Mouse (Mus musculus): Measurements from ENCODE around the gene Pla2g2f. TPM values are rescaled to one million over a fixed set of nuclear protein-coding genes. Genes with fewer than 3 reads are reported as not detected.

The Pla2g2f gene
- total RNA-seq (2021), result under 1 TPM; 0.28 to 0.37 TPM
- long read RNA-seq, experiment 1, result 0 reads
- long read RNA-seq, experiment 2, partial matches to known transcripts, result 1 of 1 reads
- long read RNA-seq, experiment 2, other reads (novel, unspliced or antisense), result 0 of 1 reads

DNA sequence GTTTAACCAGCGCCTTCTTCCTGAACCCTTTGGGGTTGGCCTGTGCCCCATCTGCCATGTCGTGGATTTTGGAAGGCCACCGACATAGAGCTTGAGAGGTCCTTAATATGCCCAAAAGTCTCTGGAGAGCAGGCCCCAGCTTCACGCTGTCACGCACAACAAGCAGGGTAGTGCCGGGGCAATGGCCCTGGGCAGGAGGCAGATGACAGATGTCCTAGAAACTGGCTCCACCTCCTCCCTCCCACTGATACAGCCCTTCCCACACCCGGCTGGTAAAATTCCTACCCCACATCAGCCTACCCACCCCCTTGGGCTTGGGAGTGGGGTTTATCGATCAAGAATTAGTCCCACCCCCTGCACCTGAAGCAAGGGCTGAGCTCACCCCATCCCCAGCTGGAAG is at the start of gene Pla2g2f:
TSS of gene Pla2g2f (minus strand) at position 211 of the 400 bp plus-strand sequence.
- no peak for DNase-seq

DNA sequence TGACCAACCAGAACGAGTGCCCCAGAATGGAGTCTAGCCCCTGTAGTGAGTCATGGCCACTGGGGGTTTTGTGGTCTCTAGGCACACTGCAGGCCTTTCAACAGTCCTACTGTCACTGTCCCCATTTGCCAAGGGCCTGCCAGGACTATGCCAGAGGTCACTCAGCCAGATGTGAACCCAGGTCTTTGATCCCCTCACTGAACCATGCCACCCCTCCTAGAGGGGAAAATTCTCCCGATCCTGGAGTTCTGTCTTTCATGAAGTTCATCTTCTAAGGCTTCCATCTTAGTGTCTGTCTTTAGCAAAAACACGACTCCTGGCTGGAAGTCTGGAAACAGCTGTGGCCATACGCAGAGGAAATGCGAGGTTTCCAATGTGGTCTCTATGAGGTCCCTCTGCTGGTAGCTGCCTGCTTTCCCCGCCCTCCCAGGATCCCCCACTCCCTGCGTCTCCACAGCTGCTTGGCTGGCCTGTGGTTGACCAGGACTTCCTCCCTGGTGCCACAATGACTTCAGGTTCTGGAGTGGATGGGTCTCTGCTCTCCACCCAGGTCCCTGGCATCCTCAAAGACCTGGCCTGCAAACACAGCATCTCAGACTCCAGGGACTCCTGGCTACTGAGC is 49.6 kb upstream of the Pla2g2f start:
- peak; percentile 21 to 37 for DNase-seq

DNA sequence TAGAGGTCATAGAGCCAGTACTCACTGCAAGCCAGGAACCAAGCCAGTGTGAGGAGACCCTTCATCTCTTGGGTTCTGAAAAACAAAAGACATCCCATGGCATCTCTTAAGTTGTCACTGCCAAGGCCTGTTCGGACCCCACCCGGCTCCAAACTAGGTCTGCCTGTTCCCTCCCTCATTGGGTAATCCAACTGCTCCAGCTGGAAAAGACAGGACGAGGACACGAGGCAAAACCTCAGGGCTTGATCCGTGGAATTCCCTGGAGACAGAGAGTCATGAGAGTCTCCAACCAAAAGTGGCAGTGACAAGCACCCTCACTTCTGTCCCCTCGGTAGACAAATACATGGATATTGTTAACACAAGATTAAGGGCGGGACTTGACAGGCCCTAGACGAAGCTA is 48.7 kb upstream of the Pla2g2f start:
- peak in 1 of 2 experiments; percentile 16 for DNase-seq

DNA sequence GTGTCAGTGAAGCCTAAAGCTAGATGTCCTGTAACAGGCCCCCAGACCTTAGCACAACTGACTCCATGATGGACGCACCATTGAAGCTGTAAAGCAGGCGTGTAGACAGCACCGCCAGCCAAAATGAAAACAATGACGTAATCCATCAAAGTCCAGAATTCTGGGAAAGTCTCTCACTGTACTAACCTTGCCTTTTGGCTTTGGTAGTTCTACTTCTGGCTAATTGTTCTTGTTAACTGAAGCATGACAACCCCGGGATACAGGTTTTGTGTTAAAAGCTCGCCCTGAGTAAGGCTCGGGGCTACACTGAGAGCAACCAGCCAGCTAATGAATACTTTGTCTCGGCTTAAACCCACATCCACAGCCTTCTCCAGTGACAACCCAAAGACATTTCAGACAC is 47.8 kb upstream of the Pla2g2f start:
- no peak for DNase-seq

DNA sequence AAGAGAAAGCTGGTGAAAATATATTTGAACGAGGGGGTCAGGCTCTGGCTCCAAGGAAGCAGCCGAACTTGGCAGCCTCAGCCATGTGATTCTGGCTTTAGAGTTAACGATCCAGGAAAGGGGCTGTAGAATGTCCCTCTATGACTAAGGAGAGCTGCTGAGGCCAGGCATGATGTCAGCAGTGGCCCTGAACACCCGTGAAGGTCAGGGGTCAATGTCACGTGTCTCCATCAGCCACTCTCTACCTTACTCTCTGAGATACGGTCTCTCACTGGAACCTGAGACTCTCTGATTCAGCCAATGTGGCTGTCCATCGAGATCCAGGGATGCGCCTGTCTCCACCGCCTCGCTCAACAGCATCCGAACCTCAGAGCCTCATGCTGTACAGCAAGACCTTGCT is 45.5 kb upstream of the Pla2g2f start:
- no peak for DNase-seq

DNA sequence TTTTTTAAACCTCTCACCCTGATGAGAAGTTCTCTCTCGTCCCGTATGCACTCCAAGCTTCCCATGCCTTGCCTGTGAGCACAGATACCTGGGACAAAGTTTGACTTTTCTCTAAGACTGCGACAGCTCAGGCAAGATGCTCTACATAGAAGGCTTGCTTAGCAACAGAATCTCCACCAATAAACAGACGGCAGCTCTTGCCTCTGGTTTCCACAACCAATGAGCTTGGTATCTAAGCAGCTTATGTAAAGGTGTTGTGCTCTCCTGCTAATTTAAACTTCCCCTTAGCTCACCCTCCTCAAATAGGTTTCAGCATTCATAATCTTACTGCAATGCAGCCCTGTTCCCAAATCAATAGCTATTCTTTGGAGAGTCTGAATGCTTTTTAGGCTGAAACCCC is 44.2 kb upstream of the Pla2g2f start:
- DNase-seq, result no peak

DNA sequence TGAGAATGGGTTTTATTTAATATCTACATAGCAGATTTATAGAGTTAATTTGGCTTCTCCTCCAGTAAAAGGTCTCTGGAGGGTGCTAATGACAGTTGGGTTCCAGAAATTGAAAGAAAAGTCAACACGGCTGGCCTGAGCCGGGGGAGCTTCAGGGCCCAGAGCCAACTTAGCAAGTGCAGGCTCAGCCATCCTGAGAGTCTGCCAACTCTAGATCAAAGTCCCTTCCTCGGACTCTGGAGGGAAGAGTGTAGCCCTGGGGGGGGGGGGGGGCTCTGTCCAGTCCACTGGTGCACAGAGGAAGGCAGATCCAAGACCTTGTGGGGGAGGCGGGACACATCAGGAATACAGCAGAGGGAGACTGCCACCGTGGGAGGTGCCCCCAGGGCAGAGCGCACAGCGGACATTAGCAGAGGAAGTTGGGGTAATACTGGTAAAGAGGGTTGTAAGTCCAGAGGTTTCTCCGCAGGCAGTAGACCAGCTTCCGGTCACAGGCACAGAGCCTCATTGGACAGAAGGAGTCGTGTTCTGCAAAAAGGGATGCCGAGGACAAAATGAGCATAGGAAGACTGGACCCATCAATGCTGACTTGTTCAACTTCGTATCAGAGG is 42.8 kb upstream of the Pla2g2f start:
- DNase-seq, result peak in 1 of 2 experiments; percentile 11

DNA sequence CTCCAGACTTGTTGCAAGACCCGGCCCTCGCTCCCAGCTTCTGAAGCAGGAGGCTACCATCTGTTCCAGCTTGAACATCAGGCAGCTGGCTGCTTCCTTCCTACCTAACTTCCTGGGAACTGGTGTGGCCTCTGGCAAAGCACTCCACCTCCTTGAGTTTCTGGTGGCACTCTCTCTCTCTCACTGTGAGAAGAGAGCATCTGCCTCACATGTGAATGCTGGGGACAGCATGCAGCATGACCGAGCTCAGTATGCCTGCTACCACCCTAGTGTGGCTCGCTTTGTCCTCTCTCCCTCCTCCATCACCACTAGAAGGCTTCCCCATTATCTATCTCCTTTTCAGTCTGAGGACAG is 39.8 kb upstream of the Pla2g2f start:
- DNase-seq, result no peak

DNA sequence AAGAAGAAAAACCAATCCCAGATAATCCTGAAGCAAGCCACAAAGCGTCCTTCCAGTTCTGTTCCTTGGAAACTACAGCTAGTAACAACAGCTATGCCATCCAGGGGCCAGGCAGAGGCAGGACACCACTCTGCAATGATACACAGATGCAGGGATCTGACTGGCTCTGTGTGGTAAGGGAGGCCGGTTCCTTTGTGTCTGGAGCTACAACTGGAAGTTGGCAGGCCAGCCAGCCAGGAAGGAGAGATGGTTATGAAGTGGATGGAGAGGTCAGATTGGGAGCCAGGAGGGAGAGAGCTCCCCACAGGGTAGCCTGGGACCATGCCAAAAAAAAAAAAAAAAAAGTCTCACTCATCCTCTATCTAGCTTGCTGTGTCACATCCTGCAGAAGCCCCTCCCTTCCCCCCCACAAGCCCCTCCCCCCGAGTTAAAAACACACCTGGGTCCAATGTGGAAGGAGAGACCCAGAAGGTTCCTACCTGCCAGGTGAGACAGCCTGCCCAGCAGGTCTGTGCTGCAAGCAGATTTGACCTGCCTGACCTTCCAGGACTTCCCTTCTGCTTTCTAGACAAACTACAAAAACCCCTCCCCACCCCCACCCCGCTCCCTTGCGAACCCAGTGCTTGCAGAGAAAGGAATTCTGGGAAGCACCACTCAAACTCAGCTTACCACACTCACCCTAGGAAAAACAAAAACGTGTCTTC is 39.2 kb upstream of the Pla2g2f start:
- no peak for DNase-seq

DNA sequence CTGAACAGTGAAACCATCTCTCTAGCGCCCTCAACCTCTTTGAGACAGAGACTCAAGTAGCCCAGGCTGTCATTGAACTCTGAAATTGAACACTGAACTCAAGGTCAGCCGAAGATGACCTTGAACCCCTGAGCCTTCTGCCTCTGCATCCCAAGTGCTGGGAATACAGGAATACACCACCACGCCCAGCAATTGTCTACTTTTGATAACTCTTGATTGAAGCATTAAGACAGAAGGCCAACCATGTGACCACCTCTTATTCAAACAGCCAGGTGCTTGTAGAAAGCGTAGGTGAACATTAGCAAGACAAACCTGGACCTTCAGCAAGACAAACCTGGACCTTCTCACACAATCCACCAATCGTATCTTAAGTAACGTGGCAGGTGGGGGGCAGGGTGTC is 36.9 kb upstream of the Pla2g2f start:
- no peak for DNase-seq

DNA sequence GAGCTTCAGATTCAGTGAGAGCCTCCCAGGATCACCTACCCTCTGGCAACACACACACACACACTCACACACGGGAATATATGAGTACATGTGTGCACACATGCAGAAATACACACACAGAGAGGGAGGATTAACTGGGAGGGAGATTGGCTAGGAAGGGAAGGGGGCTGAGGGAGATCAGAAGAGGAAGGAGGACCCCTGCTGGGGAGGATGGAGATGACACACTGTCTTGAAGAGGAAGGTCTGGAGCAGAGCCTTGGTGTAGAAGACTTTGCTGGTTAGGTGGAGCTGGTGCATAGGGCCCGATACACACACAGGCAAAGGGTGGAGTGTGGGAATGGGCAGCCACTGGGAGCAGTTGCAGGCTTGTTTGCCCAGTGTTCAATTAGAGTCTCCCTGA is 35.9 kb upstream of the Pla2g2f start:
- DNase-seq, result peak; percentile 27 to 39

DNA sequence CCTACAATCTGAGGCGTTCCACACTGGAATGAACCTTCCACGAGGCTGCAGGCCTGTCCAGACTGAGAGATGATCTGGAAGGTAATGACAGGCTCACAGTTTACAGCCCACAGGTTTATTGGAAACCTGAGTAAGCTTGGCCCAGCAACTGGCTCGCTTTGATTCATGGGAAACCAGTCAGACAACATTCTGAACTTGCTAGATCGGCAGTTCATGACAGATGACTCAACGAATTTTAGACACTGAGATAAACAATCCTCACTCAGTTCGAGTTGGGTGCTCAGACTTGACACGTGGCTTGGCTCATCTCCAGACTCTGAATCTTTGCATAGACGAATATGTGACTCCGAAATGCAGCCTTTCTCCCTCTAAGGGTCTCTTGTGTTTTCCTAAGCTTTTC is 35.2 kb upstream of the Pla2g2f start:
- DNase-seq, result no peak

DNA sequence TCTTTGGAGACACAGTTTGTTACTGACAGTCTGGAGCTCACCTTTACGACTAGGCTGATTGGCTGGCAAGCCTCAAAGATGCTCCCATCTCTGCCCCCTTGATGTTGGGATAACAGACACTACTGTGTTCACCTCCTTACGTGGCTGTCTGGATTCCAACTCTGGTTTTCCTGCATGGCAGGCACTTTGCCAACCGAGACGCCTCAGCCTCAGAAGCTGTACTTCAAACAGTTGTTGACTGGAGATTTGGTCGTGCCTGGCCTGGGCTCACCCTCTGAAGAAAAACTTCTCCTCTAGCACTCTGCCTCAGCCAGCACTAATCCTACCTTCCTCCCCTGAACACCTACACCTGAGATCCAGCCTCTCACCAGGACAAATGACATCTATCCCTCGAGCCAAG is 34.0 kb upstream of the Pla2g2f start:
- no peak for DNase-seq

DNA sequence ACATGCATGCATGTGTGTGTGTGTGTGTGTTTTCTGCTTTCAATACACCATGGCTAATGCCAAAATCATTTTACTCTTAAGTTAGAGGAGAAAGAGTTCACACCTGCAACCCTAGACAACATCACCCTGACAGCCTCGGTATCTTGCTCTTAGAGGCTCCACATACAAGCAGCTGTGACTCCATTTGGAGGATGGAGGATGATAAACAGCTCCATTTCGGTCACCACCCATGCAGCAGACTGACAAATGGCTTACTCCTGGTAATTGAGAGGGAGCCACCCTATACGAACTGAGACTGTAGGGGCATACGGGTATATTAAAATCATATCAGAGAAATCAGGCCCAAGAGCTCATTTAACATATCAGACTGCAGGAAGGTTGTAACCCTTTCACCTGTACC is 31.0 kb upstream of the Pla2g2f start:
- no peak for DNase-seq

DNA sequence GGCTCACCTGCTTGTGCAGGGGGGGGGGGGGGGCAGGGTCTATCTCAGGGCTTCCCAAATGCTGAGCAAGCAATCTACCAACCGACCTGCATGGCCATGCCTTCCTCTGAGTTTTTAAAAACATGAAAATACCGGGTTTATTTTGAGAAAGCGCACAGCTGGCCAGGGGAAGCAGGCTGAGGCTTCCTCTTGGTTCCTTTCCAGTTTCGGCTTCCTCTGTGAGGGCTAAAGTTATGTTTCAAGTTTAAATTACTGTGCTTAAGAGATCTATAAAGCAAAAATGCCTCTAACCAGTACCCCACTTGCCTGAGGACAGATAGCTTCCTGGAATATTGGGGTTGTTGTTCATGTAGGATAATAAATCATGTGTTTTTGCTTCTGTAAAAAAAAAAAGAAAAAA is 28.7 kb upstream of the Pla2g2f start:
- DNase-seq, result peak; percentile 23 to 48

DNA sequence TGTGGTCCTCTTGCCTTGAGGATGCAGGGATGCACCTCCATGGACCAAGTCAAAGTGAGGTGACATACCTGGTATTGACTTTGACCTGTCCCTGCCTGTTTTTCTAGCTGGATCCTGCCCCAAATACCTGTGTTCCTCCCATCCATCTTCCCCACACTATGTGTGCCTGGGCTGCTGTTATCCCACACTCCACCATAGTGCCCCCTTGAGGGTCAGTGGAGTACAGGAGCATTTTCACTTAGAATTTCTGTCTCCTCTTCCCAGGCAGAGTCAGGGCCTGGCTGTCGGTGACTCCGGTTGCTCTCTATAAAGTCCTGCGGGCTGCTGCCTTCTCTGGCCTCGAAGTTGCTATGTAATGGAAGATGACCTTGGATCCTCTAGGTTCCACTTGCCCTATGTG is 28.3 kb upstream of the Pla2g2f start:
- no peak for DNase-seq

DNA sequence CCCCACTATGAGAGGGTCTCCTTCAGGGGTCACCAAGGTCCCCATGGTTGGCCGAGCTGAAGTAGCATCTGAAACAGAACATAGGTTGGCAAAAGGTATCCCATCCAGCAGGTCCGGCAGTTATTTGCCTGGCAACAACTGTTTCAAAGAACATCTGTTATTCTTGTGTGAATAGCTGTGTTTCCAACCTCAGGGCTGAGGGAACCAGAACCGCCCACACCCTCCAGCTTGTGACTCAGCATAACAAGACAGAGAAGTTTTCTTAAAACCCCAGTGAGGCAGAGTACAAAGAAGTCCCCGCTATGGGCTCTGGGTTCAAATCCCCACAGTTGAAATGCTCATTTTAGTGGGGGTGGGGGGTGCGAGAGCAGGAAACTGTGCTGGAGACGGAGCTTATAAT is 24.7 kb upstream of the Pla2g2f start:
- DNase-seq, result peak in 1 of 2 experiments; percentile 23

DNA sequence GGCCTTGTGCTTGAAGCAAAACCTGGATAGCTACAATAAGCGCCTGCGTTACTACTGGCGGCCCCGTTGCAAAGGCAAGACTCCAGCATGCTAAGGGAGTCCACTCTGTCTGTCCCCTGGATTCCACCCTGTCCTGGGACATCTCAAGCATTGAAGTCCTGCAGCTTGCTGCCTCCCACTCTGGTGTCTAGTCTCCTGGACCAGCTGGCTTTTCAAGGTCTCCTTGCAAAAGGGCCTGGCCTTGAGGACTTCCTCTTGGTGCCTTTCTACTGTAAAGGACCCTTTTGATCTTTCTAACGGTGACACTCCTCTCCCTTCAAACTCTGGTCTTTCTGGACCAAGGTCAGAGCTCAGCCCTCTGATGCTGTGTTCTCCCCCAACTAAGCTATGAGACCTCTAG is 22.9 kb upstream of the Pla2g2f start:
- DNase-seq, result no peak

DNA sequence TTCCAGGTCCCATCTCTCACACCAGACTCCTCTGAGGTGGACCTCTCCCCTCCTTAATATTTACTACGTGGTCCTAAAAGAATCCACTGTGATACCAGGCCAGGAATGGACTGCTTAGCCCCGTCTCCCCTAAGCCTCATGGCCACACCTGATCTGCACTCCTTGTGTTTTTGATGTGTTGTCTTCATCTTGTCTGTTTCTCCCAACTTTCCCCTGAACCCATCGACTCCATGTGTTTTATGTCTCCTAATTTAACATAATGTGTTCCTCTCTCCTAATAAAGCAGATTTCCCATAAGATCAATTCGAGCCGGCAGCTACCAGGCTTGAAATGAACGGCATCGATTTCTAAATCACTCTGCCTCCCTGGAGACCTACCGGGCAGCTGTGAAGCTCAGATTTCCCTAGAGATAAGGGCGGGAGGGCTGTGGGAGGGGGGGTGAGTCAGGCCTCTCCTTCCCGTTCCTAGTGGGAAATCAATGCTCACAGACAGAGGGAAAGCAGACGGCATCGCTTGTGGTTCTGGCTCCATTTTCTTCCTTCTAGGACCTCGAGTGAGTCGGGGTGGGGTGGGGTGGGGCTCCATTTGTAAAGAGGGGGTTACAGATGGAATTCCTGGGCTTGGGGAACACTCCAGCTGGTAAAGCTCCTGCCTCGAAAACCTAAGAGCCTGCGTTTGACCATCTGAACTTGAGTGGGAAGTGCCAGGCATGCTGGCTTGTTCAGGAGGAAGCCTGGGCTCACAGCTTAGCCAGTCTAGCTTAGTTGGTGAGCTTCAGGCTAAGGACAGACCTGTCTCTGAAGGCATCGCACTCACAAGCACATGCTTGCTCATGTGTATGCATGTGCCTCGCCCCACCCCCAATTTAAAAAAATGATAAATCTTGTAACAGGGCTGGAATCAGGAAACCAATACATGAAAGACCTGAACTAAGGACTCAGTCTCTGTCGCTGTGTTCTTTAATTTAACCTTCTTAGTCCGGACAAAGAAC is 20.3 kb upstream of the Pla2g2f start:
- no peak for DNase-seq

DNA sequence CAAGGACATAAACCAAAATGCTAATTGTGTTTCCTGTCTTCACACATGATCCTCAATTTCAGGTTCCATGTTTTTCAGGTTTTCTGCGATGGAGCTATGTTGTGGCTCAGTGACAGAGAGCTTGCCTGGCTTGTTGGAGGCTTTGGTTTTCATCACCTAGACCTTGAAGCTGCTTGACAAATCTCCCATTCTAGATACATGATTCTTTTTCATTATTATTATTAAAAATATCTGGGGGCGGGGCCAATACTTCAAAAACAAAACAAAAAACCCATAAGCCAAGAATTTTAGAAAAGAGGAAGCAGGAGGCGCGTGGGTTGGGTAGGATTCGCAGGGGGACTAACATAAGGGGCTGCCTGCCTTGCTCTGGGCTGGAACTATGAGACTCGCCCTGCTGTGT is 18.0 kb upstream of the Pla2g2f start, which contains the start of gene Pla2g2d:
TSS of gene Pla2g2d (plus strand) at position 301 of the 400 bp plus-strand sequence.
- DNase-seq, result no peak

DNA sequence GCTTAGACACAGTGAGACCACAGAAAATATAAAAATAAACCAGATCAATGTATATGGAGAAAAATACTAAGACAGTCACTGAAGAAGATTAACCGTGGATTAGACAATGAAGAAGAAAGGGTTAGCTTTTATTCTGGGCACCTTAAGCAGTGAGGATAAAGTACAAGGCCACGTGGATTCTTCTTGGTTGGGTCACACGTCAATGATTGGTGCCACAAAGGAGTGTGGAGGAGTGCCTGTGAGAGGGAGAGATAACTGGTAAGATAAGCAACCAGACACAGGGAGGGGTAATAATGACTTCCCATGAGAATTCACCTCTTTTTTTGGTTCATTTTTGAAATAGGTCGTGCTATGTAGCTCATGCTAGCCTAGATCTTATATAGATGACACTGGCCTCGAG is 15.0 kb upstream of the Pla2g2f start:
- DNase-seq, result no peak

DNA sequence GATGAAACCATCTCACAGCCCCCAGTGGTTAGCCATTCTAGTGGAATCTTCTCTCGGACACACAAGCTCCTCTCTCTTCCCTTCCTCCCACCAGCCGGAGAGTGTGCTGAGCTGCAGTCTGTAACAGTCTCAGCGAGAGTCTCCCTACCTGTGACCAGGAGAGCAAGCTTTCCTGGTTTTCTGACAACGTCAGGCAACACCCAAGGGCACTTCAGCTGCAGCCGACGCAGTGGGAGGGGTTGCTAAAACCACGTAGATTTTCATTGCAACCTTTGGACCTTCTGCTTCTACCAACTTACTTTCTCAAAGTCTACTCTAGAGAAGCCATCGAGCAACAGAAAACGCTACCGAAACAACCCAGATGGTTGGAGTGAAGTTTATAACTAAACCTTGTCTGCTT is 14.5 kb upstream of the Pla2g2f start:
- DNase-seq, result no peak
